Mouse (Mus musculus) embryo, embryonic 11.5 days (tissue): Measurements from ENCODE around the gene Ano6.

Source experiments
- DNase-seq: peaks from one replicate; pipeline ENCODE4 v3.0.0-alpha.2; 2012; ENCODE audit warnings: low read depth, low spot score

Gene Ano6

GRCm38 (mm10) chr15:95790529-95791071 lies at the start of gene Ano6:
Ano6 (plus strand) TSS chr15:95790843.
- peak; percentile 87 for DNase-seq

GRCm38 (mm10) chr15:95742955-95743354 lies 47.7 kb upstream of the Ano6 start:
- DNase-seq, result no peak

- no peak for DNase-seq
Measured at GRCm38 (mm10) chr15:95743856-95744255, 46.8 kb upstream of the Ano6 start.

- DNase-seq, result no peak
Measured at GRCm38 (mm10) chr15:95745346-95746106, 45.1 kb upstream of the Ano6 start.

GRCm38 (mm10) chr15:95746513-95746912 lies 44.1 kb upstream of the Ano6 start:
- DNase-seq, result no peak

GRCm38 (mm10) chr15:95746955-95747931 lies 43.4 kb upstream of the Ano6 start:
- DNase-seq, result no peak

- no peak for DNase-seq
Measured at GRCm38 (mm10) chr15:95749216-95749615, 41.4 kb upstream of the Ano6 start.

- no peak for DNase-seq
Measured at GRCm38 (mm10) chr15:95750038-95750437, 40.6 kb upstream of the Ano6 start.

- no peak for DNase-seq
Measured at GRCm38 (mm10) chr15:95751832-95752676, 38.6 kb upstream of the Ano6 start.

- no peak for DNase-seq
Measured at GRCm38 (mm10) chr15:95752677-95753019, 38.0 kb upstream of the Ano6 start.

GRCm38 (mm10) chr15:95753031-95753430 lies 37.6 kb upstream of the Ano6 start:
- DNase-seq, result no peak

- no peak for DNase-seq
Measured at GRCm38 (mm10) chr15:95757169-95757568, 33.5 kb upstream of the Ano6 start.

- DNase-seq, result no peak
Measured at GRCm38 (mm10) chr15:95758069-95758468, 32.6 kb upstream of the Ano6 start.

- DNase-seq, result no peak
Measured at GRCm38 (mm10) chr15:95758696-95759434, 31.8 kb upstream of the Ano6 start.

GRCm38 (mm10) chr15:95759857-95760256 lies 30.8 kb upstream of the Ano6 start:
- no peak for DNase-seq

GRCm38 (mm10) chr15:95761420-95761819 lies 29.2 kb upstream of the Ano6 start:
- no peak for DNase-seq

GRCm38 (mm10) chr15:95762661-95763303 lies 27.9 kb upstream of the Ano6 start:
- peak; percentile 62 for DNase-seq

GRCm38 (mm10) chr15:95763464-95763863 lies 27.2 kb upstream of the Ano6 start:
- DNase-seq, result no peak

- DNase-seq, result no peak
Measured at GRCm38 (mm10) chr15:95765271-95765670, 25.4 kb upstream of the Ano6 start.

GRCm38 (mm10) chr15:95765936-95766335 lies 24.7 kb upstream of the Ano6 start:
- DNase-seq, result no peak
